Mouse (Mus musculus) CH12.LX (cell line): Measurements from ENCODE around the gene Ncf2.

Experiments used
- CTCF ChIP-seq, 2 experiments: IDR thresholded peaks in 1 of 2; conservative IDR thresholded peaks in 1 of 2; 2 replicates each; pipeline ENCODE4 v1.5.1; 2011 to 2012; ENCODE audit warnings: low read depth in 2 of 2, low read length in 2 of 2, improper control_type of control experiment in 1 of 2, inconsistent platforms in 1 of 2, mild to moderate bottlenecking in 1 of 2, moderate library complexity in 1 of 2
- MAX ChIP-seq: IDR thresholded peaks from 2 replicates; pipeline ENCODE4 v1.6.1; 2011; ENCODE audit warnings: low read length, improper control_type of control experiment
- NELFE ChIP-seq: IDR thresholded peaks from 2 replicates; pipeline ENCODE4 v1.6.1; 2011; ENCODE audit warnings: low read depth, low read length, improper control_type of control experiment

DNA sequence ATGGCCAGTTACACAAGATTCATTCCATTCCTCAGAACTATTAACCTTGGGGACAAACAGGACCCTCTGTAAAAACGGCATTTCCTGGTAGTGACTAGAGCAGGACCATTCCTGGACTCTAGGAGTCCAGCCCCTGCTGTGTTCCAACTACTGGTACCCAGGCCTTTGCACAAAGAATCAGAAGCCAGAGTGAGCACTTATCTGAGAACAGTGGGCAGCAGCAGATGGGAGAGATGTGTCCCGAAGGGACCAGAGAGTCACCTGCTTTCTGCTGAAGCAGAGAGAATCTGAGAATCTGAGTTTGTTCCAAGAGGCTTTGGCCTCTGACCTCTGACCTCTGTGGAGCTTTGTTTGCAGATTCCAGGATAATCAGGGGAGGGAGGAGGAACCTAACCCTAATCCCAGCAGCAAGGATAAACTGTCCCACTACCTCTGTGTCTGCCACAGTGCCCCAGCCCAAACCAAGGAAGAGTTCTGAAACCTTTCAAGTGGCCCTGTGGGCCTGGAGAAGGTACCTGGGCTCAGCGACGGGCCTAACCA, 11.8 kb upstream of the Ncf2 start:
- TF ChIP-seq CTCF (conservative IDR thresholded peaks at IDR 0.05 in 1 of 2, IDR thresholded peaks at IDR 0.05 in 1 of 2; ENCODE audit: low read depth in 2 of 2, low read length in 2 of 2) (no peak), NELFE (no peak), MAX (no peak)
